Mouse (Mus musculus): ENCODE measurements around the gene Gm13762.
"Not testable (repeated sequence)": the region's sequence is repeated elsewhere in the genome, so short reads cannot be mapped to it uniquely, and the experiment has no call there.

Gm13762 gene

DNA sequence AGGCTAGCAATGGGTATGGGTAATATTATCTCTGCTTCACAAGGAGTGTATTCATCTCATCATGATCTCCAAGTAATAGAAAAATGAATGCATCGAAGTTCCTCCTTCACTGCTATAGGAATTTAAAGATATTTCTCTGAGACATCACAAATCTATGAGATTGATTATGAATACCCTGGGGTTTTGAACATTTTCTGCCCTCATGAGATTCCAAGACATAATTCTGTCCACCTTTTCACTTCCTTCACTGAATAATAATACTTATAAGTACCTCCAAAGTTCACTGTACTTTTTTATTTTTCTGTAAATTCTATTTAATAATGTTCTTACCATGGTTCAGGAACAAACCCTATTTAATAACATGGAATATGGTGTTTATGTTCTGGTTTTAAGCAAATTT, at the start of gene Gm13762:
Gm13762 (minus strand) TSS at position 101 of the 400 bp plus-strand sequence.
- in situ Hi-C loops (cut with MboI, MseI): no loop called here

DNA sequence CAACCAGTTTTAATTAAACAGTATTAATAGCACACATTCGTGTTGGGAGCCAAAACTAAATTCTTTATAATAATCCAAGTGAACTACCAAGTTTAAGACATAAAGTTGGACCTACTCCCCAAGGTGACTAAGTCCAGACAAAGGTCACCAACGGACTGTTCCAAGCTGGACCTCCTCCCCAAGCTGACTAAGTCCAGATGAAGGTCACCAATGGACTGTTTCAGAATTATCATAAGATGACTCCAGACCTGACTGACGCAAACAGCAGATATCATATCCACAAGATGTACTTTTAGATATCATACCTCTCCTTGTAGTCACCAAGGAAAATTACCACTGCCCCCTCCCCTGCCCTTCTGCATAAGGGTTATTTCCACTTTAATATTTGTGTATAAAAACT, 41.4 kb upstream of the Gm13762 start:
- in situ Hi-C loops (cut with MboI, MseI): not testable (repeated sequence)

DNA sequence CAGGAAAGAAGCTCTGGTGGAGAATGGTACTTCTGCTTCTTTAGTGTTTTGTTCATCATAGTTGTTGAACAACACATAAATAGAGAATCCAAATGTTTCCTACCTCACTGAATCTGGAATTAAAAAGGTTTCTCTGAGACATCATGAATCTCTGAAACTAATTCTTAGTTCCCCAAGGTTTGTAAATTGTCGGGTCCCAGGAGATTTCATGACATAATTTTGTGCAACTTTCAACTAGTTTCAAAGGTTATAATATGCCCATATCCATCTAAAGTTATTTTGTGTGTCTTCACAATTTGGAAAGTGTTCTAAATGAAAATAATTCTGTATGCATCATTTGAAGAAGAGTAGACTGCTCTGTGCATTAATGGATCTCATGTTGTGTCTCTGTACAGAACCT, 38.2 kb upstream of the Gm13762 start, which contains the start of gene Olfr1216:
Olfr1216 (minus strand) TSS at position 101 of the 400 bp plus-strand sequence.
- in situ Hi-C loops (cut with MboI, MseI): no loop called here

- in situ Hi-C loops (cut with MboI, MseI): no loop called here
Measured at GRCm38 (mm10) chr2:89006873-89007272, 26.8 kb upstream of the Gm13762 start, which contains the start of gene Olfr1215. Olfr1215 (minus strand) TSS chr2:89006973.

DNA sequence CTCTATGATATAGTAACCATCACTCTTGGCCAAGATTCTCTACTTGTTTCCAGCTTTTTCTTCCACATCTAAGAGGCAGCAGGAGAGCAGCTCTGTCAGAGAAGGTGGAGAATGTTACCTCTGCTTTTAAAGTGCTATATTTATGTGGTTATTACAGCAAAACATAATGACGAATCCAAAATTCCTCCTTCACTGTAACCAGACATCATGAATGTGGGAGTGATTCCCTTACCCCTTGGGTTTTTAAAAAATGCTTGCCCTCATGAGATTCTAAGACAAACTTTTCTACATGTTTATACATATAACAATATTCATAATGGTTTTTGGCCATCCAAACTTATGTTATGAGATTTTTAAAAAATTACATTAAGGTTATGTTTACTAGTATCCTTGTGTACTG, 12.5 kb upstream of the Gm13762 start, which contains the start of gene Olfr1214:
Olfr1214 (minus strand) TSS at position 101 of the 400 bp plus-strand sequence.
- in situ Hi-C loops (cut with MboI, MseI): no loop called here

GRCm38 (mm10) chr2:88953669-88954068, 26.4 kb downstream of the Gm13762 start, which contains the start of gene Olfr1212:
Olfr1212 (plus strand) TSS chr2:88953969.
- in situ Hi-C loops (cut with MboI, MseI): loop anchor here (10.0 kb wide), 1 partner anchor 691 kb away; no protein-coding TSS in a partner anchor

GRCm38 (mm10) chr2:88938011-88938410, 42.1 kb downstream of the Gm13762 start, which contains the start of gene Olfr1211:
Olfr1211 (minus strand) TSS chr2:88938111.
- in situ Hi-C loops (cut with MboI, MseI): no loop called here

Measured in T-helper 1 cell (primary cell).